Mouse (Mus musculus): ENCODE results near the gene Sim2. TPM values are rescaled to one million over a fixed set of nuclear protein-coding genes. Genes with fewer than 3 reads are reported as not detected.

The Sim2 gene
- total RNA-seq, 1 experiment from 2014 or later: not detected

GRCm38 (mm10) chr16:94168655-94169545 is 84.2 kb downstream of the Sim2 start:
- DNase-seq: no peak

GRCm38 (mm10) chr16:94170218-94170617 is 85.5 kb downstream of the Sim2 start:
- DNase-seq: no peak

GRCm38 (mm10) chr16:94173361-94173760 is 88.6 kb downstream of the Sim2 start:
- DNase-seq: no peak

GRCm38 (mm10) chr16:94175366-94175986 is 90.7 kb downstream of the Sim2 start:
- DNase-seq: no peak

Small RNA genes within 50 kb of the gene (microRNA-seq; reads per million reads assigned to microRNA genes)
- 0 reads per million in 2 experiments for gene Gm23062

Other genes with a start within 250 kb of the Sim2 start
- gene Chaf1b, start 201.0 kb upstream of the Sim2 start, total RNA-seq (2021): 6.9 and 7.2 TPM in 2 replicates
- gene Cldn14, start 76.1 kb upstream of the Sim2 start, total RNA-seq (2021): not detected in 2 replicates
- 11.4 and 20.3 TPM in 2 replicates for gene Hlcs, start 228.6 kb downstream of the Sim2 start, total RNA-seq (2021)
- 5.5 and 6.3 TPM in 2 replicates for gene Ripply3, start 243.5 kb downstream of the Sim2 start, total RNA-seq (2021)